Mouse (Mus musculus): ENCODE measurements at regions not wholly inside any gene's neighbourhood (a gene's known extent, or its start where the extent isn't known, plus 50 kb on each side); places are given as distances from the start of the nearest gene placed in this dataset.

- no peak for DNase-seq
Observed at GRCm38 (mm10) chr16:19834128-19834527, 74.1 kb downstream of the B3gnt5 start.

DNA sequence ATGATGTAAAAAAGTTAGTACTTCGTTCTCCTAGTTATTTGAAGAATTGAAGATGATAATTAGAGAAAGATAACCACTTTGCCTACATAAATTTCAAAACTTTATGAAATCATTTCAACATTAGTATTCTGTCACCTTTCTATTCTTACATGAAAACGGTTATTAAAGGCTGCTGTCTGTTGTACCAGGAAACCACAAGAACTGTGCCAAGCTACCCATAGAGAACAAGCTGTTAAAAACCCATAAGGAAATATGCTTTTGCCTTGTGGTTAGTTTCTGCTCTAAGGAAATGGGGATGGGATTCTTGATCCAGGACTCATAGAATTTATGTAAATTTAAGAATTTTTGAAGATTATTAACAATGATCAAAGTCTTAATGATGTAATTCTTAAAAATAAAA, 74.7 kb downstream of the B3gnt5 start:
- DNase-seq = no peak

- no peak for DNase-seq
Observed at GRCm38 (mm10) chr16:19839831-19840230, 79.8 kb downstream of the B3gnt5 start.

- DNase-seq = no peak
Observed at GRCm38 (mm10) chr16:19842346-19843025, 82.5 kb downstream of the B3gnt5 start.

- DNase-seq = no peak
Observed at GRCm38 (mm10) chr16:19843738-19844137, 83.7 kb downstream of the B3gnt5 start.

DNA sequence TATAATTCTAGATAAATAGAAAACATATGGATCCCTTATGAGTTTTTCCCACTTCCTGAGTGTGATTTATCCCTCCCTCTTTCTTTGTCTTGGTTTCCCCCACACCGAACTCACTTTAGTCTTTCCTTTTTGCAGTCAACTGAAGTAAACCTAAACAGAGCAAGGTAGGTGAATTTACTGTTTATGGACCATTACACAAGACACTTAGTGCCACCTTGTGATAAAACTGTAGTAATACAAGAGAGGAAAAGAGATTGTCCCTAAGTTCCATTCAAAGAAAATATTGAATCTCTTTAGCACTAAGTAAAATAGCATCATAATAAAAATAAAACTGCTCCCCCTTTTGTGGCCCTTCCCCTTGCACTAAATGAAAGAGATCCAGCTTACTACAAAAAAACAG, 88.4 kb downstream of the B3gnt5 start:
- DNase-seq = no peak

DNA sequence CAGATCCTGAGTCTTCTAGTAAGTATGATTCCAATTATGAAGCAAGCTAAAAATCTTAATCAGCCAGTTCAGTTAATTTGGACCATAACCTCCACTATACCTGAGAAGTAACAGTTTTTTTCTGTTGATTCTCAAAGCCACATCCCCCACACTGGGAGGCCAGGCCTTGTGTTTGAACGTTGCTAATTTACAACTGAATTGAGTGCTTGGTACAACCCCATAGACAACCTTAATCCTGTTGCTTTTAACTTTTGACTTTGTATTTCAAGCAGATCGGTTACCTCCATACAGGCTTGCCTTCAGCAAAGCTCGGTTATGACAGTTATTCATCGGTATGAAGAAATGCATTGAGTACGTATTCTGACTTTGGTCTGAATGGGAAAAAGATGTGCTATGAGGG, 105.3 kb downstream of the B3gnt5 start:
- DNase-seq = no peak

- no peak for DNase-seq
Observed at GRCm38 (mm10) chr16:19865931-19866330, 105.9 kb downstream of the B3gnt5 start.

DNA sequence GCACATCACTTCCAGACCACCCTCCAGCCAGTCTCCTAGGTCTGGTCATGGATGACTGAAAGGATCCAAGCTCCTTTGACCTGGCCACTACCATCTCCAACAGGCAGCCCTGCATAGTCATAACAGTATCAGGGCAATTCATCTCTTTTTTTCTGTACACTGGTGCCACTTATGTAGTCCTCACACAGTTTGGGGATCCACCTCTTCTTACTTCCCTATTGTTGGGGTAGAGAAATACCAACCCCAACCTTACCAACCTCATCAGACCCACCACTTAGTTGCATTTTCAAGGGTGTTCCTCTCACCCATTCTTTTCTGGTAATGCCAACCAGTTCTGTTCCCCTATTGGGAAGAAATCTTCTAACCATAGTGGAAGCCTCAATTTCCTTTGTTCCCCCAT, 109.4 kb downstream of the B3gnt5 start:
- DNase-seq = no peak

GRCm38 (mm10) chr16:19876861-19877554, 105.8 kb downstream of the Klhl6 start:
- peak; percentile 22 for DNase-seq

- DNase-seq = no peak
Observed at GRCm38 (mm10) chr16:19882961-19883360, 99.9 kb downstream of the Klhl6 start.

DNA sequence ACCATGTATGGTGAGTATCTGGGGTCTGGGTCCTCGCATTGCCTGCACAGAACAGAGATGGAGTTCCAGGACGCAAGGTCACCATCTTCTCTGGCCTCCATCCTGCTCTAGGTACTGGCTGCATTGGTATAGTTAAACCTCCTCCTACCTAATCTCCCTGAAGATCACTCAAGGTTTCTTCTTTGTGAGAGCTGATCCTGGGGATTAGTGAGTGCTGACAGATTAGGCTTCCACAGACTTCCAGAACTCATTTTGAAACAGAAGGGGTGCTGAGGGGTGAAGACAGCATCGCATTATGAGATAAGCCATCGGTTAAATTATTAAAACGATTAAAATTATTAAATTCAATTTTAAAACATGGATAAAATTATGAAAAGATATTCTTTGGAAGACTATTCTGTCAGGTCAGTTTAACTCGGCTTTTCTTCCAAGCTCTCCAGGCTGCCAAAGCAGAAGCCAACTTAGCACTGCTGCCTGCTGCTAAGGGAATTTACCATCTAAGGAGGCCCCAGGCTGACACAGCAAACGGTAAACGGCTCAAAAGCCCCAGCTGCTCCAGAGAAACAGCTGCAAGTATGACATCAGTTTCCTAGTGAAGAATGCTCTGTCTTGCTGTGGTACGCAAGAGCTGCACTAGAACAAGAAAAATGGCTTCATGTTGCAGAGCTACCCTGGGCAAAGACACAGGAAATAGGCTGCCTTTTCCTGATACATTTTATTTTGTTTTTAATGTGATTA, 98.9 kb downstream of the Klhl6 start:
- no peak for DNase-seq

- DNase-seq = no peak
Observed at GRCm38 (mm10) chr16:19884535-19884934, 98.3 kb downstream of the Klhl6 start.

- no peak for DNase-seq
Observed at GRCm38 (mm10) chr16:19886596-19886995, 96.2 kb downstream of the Klhl6 start.

GRCm38 (mm10) chr16:19889576-19889975, 93.3 kb downstream of the Klhl6 start:
- DNase-seq = no peak

DNA sequence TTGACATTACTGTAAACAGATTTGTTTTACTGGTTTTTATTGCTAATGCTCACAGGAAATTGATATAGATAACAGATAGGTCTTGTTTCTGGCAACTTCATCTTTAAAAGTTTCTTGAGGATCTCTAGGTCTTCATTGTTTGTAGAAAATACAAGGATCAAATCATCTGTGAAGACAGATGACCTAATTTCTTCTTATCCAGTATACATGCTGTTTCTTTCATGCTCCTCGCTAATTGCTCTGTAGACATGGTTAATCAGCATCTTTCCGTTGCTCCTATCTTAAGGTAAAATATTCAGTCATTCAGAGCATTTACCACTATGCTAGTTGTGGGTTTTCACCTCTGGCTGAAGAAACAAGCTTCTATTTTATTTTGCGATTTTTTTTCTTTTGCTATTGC, 91.4 kb downstream of the Klhl6 start:
- DNase-seq = no peak

GRCm38 (mm10) chr16:19894435-19894994, 88.3 kb downstream of the Klhl6 start:
- no peak for DNase-seq

Measured in cerebellum, adult 9-11 months (tissue).